Mouse (Mus musculus) embryonic fibroblast, embryonic 13.5 days (primary cell): ENCODE data around the gene Sypl2.

Experiments used
- CTCF ChIP-seq: IDR thresholded peaks from 2 replicates; pipeline ENCODE4 v1.5.1; 2011; ENCODE audit warnings: mild to moderate bottlenecking, control low read depth, low read length, moderate library complexity, borderline replicate concordance; ENCODE audit not compliant: insufficient read depth
- POLR2A ChIP-seq: IDR thresholded peaks from 2 replicates; pipeline ENCODE4 v1.6.1; 2011; ENCODE audit warnings: low read depth, mild to moderate bottlenecking, control low read depth, low read length, moderate library complexity

DNA sequence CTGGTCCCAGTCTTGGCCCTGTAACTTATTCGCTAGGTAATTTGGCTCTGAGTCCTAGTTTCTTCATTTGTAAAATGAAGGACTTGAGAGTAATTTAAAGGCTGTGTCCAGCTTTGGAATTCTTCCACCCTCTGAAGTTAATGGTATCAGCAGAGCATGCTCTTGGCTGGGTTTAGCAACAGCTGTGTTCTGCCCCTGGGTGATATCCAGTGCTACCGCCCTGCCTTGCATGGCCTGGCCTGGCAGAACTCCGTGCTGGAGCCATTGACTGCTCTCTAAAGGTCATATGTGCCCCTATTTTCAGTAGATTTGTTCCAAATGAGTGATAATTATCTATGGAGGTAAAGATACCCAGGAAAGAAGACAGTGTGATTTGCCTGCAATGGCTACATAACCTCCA, 5.8 kb downstream of the Sypl2 start:
- TF ChIP-seq CTCF, result no peak
- TF ChIP-seq POLR2A, result no peak
